Mouse (Mus musculus): ENCODE results near the gene Nfxl1.

Nfxl1 gene

DNA sequence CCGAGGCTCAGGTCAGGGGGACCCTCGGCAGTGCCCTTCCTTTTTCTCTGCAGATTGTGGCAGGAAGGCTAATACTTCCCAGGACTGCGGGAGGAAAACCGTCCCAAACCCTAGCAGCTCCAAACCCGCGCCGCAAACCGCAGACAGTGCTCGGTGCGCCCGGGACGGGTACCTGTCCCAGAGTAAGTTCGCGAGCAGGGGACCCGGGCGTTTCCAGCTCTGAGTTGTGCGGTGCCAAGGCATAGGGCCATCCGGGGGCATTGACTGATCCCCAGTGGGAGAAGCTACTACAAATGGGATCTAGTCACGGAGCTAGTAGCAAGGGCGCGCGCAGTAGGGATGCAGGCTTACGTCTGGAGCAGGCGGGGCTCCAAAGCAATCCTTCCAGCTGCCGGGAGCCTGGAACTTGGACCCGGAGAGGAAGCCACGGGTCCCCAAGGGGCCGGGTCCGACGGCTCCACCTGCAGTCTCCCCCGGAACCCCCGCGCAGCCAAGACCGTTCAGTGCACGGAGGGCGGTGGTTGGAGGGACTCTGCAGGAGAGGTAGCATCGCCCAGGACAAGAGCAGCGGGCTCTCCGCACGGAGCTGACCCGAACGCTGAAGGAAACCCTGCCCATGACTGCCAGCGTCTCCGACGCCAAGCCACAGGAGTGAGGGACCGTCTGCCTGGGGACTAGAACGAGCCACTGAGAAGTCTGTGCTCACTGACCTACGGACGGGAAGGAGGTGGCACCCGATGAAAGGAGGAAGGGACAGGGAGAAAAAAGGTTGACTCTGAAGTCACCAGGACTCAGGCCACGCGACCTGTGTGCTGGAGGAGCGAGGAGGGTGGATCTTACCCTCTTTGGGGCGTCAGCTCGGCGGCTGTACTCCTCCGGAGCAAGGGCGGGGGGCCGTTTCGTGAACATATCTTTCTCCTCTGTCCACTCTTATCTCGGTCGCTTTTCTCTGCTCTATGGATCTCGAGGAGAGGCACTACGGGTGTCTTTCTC is 55.7 kb downstream of the Nfxl1 start, which contains the start of gene Corin:
Gene Corin, minus strand, starts transcription at position 943 of the 993 bp plus-strand sequence.
- in situ Hi-C loops (cut with MboI; ENCODE audit: unreplicated experiment in 2 of 2) = no loop called here

GRCm38 (mm10) chr5:72502778-72503177 is 56.7 kb downstream of the Nfxl1 start:
- in situ Hi-C loops (cut with MboI; ENCODE audit: unreplicated experiment in 2 of 2) = no loop called here

GRCm38 (mm10) chr5:72501763-72502162 is 57.7 kb downstream of the Nfxl1 start:
- in situ Hi-C loops (cut with MboI; ENCODE audit: unreplicated experiment in 2 of 2) = no loop called here

DNA sequence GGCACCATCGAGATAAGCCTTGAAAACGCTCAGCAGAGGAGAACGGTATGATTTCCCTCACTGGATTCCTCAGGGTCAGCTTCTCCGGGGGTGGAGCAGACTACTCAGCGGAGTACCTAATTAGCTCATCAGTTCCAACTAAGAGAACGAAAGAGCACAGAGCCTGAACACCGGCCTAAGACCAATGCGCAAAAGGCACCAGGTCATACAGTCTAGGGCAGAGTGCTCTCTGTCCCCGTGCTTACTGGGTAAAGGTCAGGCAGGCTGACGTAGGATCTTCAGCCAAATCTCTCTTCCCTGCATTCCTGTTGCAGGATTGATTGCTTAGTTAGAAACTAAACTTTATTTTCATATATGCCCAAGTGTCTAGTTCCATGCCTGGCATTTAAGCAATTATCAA is 61.2 kb downstream of the Nfxl1 start:
- in situ Hi-C loops (cut with MboI; ENCODE audit: unreplicated experiment in 2 of 2) = no loop called here

- in situ Hi-C loops (cut with MboI; ENCODE audit: unreplicated experiment in 2 of 2) = no loop called here
These were observed 62.7 kb downstream of the Nfxl1 start for GRCm38 (mm10) chr5:72496756-72497155.

- in situ Hi-C loops (cut with MboI; ENCODE audit: unreplicated experiment in 2 of 2) = no loop called here
These were observed 65.6 kb downstream of the Nfxl1 start for GRCm38 (mm10) chr5:72493906-72494305.

DNA sequence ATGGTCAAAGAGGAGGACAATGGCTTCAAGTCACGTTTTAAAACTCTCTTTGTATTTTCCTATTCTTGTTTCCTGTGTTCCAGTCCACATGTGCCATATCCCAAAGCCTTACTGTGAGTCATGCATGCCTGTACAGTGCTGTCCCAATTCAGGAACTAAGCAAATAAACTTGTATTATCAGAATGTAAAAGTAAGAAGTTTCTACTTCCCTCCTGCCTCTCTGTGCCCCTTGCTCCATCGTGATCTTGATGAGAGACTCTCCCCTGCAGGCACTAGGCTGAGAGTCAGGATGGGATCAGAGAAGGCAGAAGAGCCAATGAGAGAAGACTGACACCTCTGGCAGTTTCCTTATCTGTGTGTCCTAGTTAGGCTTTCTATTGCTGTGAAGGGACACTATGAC is 68.3 kb downstream of the Nfxl1 start:
- in situ Hi-C loops (cut with MboI; ENCODE audit: unreplicated experiment in 2 of 2) = no loop called here

- in situ Hi-C loops (cut with MboI; ENCODE audit: unreplicated experiment in 2 of 2) = no loop called here
These were observed 79.0 kb downstream of the Nfxl1 start for GRCm38 (mm10) chr5:72480456-72480855.

DNA sequence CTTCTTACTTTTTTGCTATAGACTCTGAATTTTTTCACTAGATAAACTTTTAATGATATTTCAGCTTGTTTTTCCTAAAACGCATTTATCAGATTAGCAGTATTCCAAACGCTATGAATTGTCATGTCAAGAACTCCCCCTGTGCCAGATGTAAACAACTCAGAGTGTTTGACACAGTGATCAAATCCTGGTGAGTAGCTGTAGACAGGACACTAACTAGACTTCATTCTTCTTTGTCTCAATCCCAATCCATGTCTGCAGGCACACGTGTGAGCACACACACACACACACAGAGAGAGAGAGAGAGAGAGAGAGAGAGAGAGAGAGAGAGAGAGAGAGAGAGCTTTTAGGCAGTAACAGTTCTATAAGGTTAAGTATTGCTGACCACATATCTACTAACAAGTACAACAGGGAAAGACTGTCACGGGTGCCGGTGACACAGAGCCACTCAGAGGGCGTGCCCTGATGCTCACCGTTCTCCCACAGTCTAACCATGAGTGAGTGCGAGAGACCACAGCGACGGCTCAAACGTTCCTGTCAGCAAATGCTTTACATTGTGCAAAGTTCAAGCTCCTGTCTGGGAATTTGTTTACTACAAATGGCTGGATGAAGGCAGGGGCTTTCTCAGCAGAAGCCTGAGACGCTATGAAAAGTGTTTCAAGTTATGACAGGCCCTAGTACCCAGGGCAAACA is 87.0 kb downstream of the Nfxl1 start:
- in situ Hi-C loops (cut with MboI; ENCODE audit: unreplicated experiment in 2 of 2) = no loop called here

DNA sequence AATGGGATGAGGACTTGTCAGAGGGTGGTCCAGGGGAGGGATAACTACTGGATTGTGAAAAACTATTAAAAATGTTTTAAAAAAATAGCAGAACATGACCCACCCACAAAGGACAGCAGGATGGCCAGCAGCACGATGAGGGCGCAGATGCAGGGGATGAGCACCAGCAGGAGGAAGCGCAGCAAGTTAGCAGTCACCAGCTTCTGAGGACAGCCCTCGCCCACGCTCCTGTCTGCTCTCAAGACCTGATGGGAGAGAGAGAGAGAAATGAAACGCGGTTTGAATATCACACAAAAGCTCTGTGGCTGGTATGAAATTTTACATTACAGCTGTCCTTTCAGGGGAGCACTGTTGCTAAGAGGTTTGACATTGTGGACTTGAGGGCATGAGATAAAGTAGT is 87.7 kb downstream of the Nfxl1 start:
- in situ Hi-C loops (cut with MboI; ENCODE audit: unreplicated experiment in 2 of 2) = no loop called here

DNA sequence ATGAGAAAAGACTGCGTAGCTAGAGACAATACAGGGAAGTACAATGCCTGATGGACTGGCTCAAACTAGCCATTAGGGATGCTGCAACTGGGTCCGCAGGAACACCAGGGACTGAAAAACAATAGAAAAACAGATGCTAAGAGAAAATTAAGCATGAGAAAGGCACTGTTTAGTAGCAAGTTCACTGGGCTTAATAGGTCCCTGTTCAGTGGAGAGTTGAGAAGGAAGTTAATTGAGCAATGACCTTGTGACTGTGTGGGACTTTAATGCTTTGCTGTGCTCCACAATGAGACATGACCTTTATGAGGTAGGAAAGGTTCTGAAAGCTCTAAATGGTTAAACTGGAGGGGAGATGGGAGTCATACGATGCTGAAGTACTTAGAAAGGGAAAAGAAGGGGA is 94.6 kb downstream of the Nfxl1 start:
- in situ Hi-C loops (cut with MboI; ENCODE audit: unreplicated experiment in 2 of 2) = no loop called here

Data from v-Abl transformed pro-B cells (cell line).